Mouse (Mus musculus) forebrain, postnatal 0 days (tissue): ENCODE measurements around the gene Tnip3. TPM values are rescaled to one million over a fixed set of nuclear protein-coding genes. Genes with fewer than 3 reads are reported as not detected.

Source experiments
- ATAC-seq: fragments of 200-750 bp; cut with Nextera tagmentation; 2 replicates; pipeline ENCODE4 v1.8.0; 2017; ENCODE audit warnings: mild to moderate bottlenecking, moderate library complexity
- DNase-seq: peaks from one replicate; pipeline ENCODE4 v3.0.0-alpha.2; 2015
- H3K27ac ChIP-seq: fragments of 300-500 bp; sonication (generic); 2 replicates; pipeline ENCODE4 v1.5.1; 2014; ENCODE audit warnings: low read depth, mild to moderate bottlenecking, antibody characterized with exemption, low read length, moderate library complexity, mixed read lengths
- H3K27me3 ChIP-seq: fragments of 300-500 bp; sonication (generic); 2 replicates; pipeline ENCODE4 v1.6.1; 2014; ENCODE audit warnings: mild to moderate bottlenecking, low read length, mixed read lengths; ENCODE audit not compliant: insufficient read depth
- H3K36me3 ChIP-seq: fragments of 300-500 bp; sonication (generic); 2 replicates; pipeline ENCODE4 v1.6.1; 2014; ENCODE audit warnings: mild to moderate bottlenecking, moderate library complexity; ENCODE audit not compliant: insufficient read depth
- H3K4me1 ChIP-seq: fragments of 300-500 bp; sonication (generic); 2 replicates; pipeline ENCODE4 v1.6.1; 2014; ENCODE audit warnings: antibody characterized with exemption; ENCODE audit not compliant: insufficient read depth
- H3K4me2 ChIP-seq: fragments of 300-500 bp; sonication (generic); 2 replicates; pipeline ENCODE4 v1.6.1; 2014; ENCODE audit warnings: low read depth, mild to moderate bottlenecking, moderate library complexity
- H3K4me3 ChIP-seq: fragments of 300-500 bp; sonication (generic); 2 replicates; pipeline ENCODE4 v1.5.1; 2014; ENCODE audit warnings: low read depth, low read length, mixed read lengths
- H3K9ac ChIP-seq: fragments of 300-500 bp; sonication (generic); 2 replicates; pipeline ENCODE4 v1.6.1; 2014; ENCODE audit warnings: mild to moderate bottlenecking
- H3K9me3 ChIP-seq: fragments of 300-500 bp; sonication (generic); 2 replicates; pipeline ENCODE4 v1.6.1; 2016; ENCODE audit warnings: low read length
- CTCF ChIP-seq: sonication (generic); IDR thresholded peaks from 2 replicates; pipeline ENCODE4 v1.5.1; 2016; ENCODE audit warnings: antibody characterized with exemption, control low read depth, low read depth
- WGBS: fragments of 180-500 bp; shearing (Covaris S2); extraction: QIAGEN DNeasy Blood & Tissue Kit; methylation state at CpG from one replicate; pipeline ENCODE4 v1.1.7; 2014; 5-methylcytosine and 5-hydroxymethylcytosine counted together
- polyA plus RNA-seq: library from polyadenylated mRNA; unstranded; fragments of >200 nt; fragmentation: Nextera tagmentation; extraction: Ambion mirVana; gene quantifications from 2 replicates; pipeline ENCODE4 v1.2.1, GENCODE M21; 2015
- total RNA-seq: library from RNA; depleted of rRNA; stranded (reverse); fragments of >200 nt; gene quantifications from 2 replicates; pipeline ENCODE4 v1.2.3, GENCODE M21; 2014

Tnip3 gene
- total and polyA plus RNA-seq, 2 experiments from 2014 or later, result 0.07 TPM; not detected in 1

- Histone ChIP-seq H3K27ac (no peak overlapping the region), H3K4me3 (no peak overlapping the region), H3K36me3 (no peaks in the 10 kb centered on the region), H3K27me3 (no peaks in the 10 kb centered on the region), H3K4me1 (no peaks in the 10 kb centered on the region), H3K9me3 (no peaks in the 10 kb centered on the region), H3K4me2 (no peak overlapping the region), H3K9ac (no peak overlapping the region)
- ATAC-seq (no peak), DNase-seq (no peak)
- no peak for TF ChIP-seq CTCF
- WGBS, result 91% methylated on average over 6 of the region's 6 CpGs
Observed at GRCm38 (mm10) chr6:65647731-65648130, 122.6 kb downstream of the Tnip3 start.

- Histone ChIP-seq H3K36me3 (no peaks in the 10 kb centered on the region), H3K4me1 (no peaks in the 10 kb centered on the region), H3K27me3 (no peaks in the 10 kb centered on the region), H3K27ac (no peak overlapping the region), H3K4me3 (no peak overlapping the region), H3K9me3 (no peaks in the 10 kb centered on the region), H3K4me2 (no peak overlapping the region), H3K9ac (no peak overlapping the region)
- peak; percentile 47 for DNase-seq
- peak; percentile 68 for TF ChIP-seq CTCF
- 22% methylated on average over 4 of the region's 4 CpGs for WGBS
- no peak for ATAC-seq
Observed at GRCm38 (mm10) chr6:65651376-65651775, 126.3 kb downstream of the Tnip3 start.

GRCm38 (mm10) chr6:65661272-65661671 lies 136.2 kb downstream of the Tnip3 start:
- WGBS, result 75% methylated on average over 4 of the region's 4 CpGs
- Histone ChIP-seq H3K9ac (no peak overlapping the region), H3K27ac (no peak overlapping the region), H3K36me3 (no peaks in the 10 kb centered on the region), H3K27me3 (no peaks in the 10 kb centered on the region), H3K9me3 (no peaks in the 10 kb centered on the region), H3K4me1 (no peaks in the 10 kb centered on the region), H3K4me3 (no peak overlapping the region), H3K4me2 (no peak overlapping the region)
- TF ChIP-seq CTCF, result no peak
- ATAC-seq (no peak), DNase-seq (no peak)

GRCm38 (mm10) chr6:65662050-65662449 lies 136.9 kb downstream of the Tnip3 start:
- H3K27ac ChIP-seq, result no peak overlapping the region
- WGBS, result 78% methylated on average over 2 of the region's 2 CpGs
- TF ChIP-seq CTCF, result no peak
- H3K9me3 ChIP-seq, result no peaks in the 10 kb centered on the region
- H3K4me3 ChIP-seq, result no peak overlapping the region
- DNase-seq (no peak), ATAC-seq (no peak)
- no peak overlapping the region for H3K4me2 ChIP-seq
- no peak overlapping the region for H3K9ac ChIP-seq
- no peaks in the 10 kb centered on the region for H3K4me1 ChIP-seq
- no peaks in the 10 kb centered on the region for H3K27me3 ChIP-seq
- H3K36me3 ChIP-seq, result no peaks in the 10 kb centered on the region

- H3K9ac ChIP-seq, result no peak overlapping the region
- no peaks in the 10 kb centered on the region for H3K4me1 ChIP-seq
- no peaks in the 10 kb centered on the region for H3K27me3 ChIP-seq
- H3K9me3 ChIP-seq, result no peaks in the 10 kb centered on the region
- H3K4me3 ChIP-seq, result no peak overlapping the region
- no peak for DNase-seq
- H3K27ac ChIP-seq, result no peak overlapping the region
- no peaks in the 10 kb centered on the region for H3K36me3 ChIP-seq
- no peak for TF ChIP-seq CTCF
- H3K4me2 ChIP-seq, result no peak overlapping the region
- ATAC-seq, result no peak
- 77% methylated on average over 6 of the region's 6 CpGs for WGBS
Observed at GRCm38 (mm10) chr6:65663990-65664389, 138.9 kb downstream of the Tnip3 start.

GRCm38 (mm10) chr6:65666295-65666694 lies 141.2 kb downstream of the Tnip3 start:
- no peaks in the 10 kb centered on the region for H3K36me3 ChIP-seq
- no peaks in the 10 kb centered on the region for H3K9me3 ChIP-seq
- H3K9ac ChIP-seq, result no peak overlapping the region
- H3K27me3 ChIP-seq, result peaks cover 9% of the 10 kb centered on the region; the same call in 1 of the 2 replicates
- ATAC-seq, result no peak
- H3K4me3 ChIP-seq, result no peak overlapping the region
- no peak for DNase-seq
- no peak overlapping the region for H3K4me2 ChIP-seq
- no peak overlapping the region for H3K27ac ChIP-seq
- TF ChIP-seq CTCF, result no peak
- WGBS, result 46% methylated on average over 3 of the region's 3 CpGs
- H3K4me1 ChIP-seq, result no peaks in the 10 kb centered on the region

- H3K9me3 ChIP-seq, result no peaks in the 10 kb centered on the region
- DNase-seq (no peak), ATAC-seq (no peak)
- no peak overlapping the region for H3K27ac ChIP-seq
- peaks cover 13% of the 10 kb centered on the region for H3K27me3 ChIP-seq
- no peak for TF ChIP-seq CTCF
- H3K4me3 ChIP-seq, result no peak overlapping the region
- H3K36me3 ChIP-seq, result no peaks in the 10 kb centered on the region
- 46% methylated on average over 2 of the region's 2 CpGs for WGBS
- H3K9ac ChIP-seq, result no peak overlapping the region
- H3K4me2 ChIP-seq, result no peak overlapping the region
- H3K4me1 ChIP-seq, result peaks cover 9% of the 10 kb centered on the region; the same call in 1 of the 2 replicates
Observed at GRCm38 (mm10) chr6:65669971-65670370, 144.9 kb downstream of the Tnip3 start.
